Mouse (Mus musculus) CH12.LX (cell line): Measurements from ENCODE around the gene Smndc1.
A peak's percentile ranks its signal among the peaks of the same experiment; 100 is the strongest.

Source experiments
- CHD2 ChIP-seq: IDR thresholded peaks from 2 replicates; pipeline ENCODE4 v1.6.1; 2011; ENCODE audit warnings: low read length, improper control_type of control experiment
- CTCF ChIP-seq, 2 experiments: IDR thresholded peaks in 1 of 2; conservative IDR thresholded peaks in 1 of 2; 2 replicates each; pipeline ENCODE4 v1.5.1; 2011 to 2012; ENCODE audit warnings: low read depth in 2 of 2, low read length in 2 of 2, improper control_type of control experiment in 1 of 2, inconsistent platforms in 1 of 2, mild to moderate bottlenecking in 1 of 2, moderate library complexity in 1 of 2
- ELF1 ChIP-seq: IDR thresholded peaks from 2 replicates; pipeline ENCODE4 v1.6.1; 2014; ENCODE audit warnings: low read depth, mild to moderate bottlenecking, inconsistent platforms, low read length, improper control_type of control experiment
- EP300 ChIP-seq: IDR thresholded peaks from 2 replicates; pipeline ENCODE4 v1.6.1; 2011; ENCODE audit warnings: low read length, improper control_type of control experiment
- ETS1 ChIP-seq: conservative IDR thresholded peaks from 2 replicates; pipeline ENCODE4 v1.6.1; 2012; ENCODE audit warnings: low read depth, mild to moderate bottlenecking, inconsistent platforms, low read length, improper control_type of control experiment, moderate library complexity
- GABPA ChIP-seq: IDR thresholded peaks from 2 replicates; pipeline ENCODE4 v1.6.1; 2012; ENCODE audit warnings: low read depth, low read length, improper control_type of control experiment, inconsistent platforms; ENCODE audit not compliant: insufficient replicate concordance
- HCFC1 ChIP-seq: IDR thresholded peaks from 2 replicates; pipeline ENCODE4 v1.6.1; 2012; ENCODE audit warnings: low read depth, mild to moderate bottlenecking, inconsistent platforms, low read length, improper control_type of control experiment
- MAZ ChIP-seq: IDR thresholded peaks from 2 replicates; pipeline ENCODE4 v1.6.1; 2012; ENCODE audit warnings: low read depth, mild to moderate bottlenecking, inconsistent platforms, low read length, improper control_type of control experiment, moderate library complexity
- POLR2A ChIP-seq: IDR thresholded peaks from 2 replicates; pipeline ENCODE4 v1.6.1; 2011; ENCODE audit warnings: low read depth, mild to moderate bottlenecking, improper control_type of control experiment, low read length
- POLR2AphosphoS2 ChIP-seq: IDR thresholded peaks from 2 replicates; pipeline ENCODE4 v1.6.1; 2011; ENCODE audit warnings: low read depth, low read length, improper control_type of control experiment
- UBTF ChIP-seq: IDR thresholded peaks from 2 replicates; pipeline ENCODE4 v1.6.1; 2012; ENCODE audit warnings: low read depth, mild to moderate bottlenecking, inconsistent platforms, low read length, improper control_type of control experiment, moderate library complexity
- ZC3H11A ChIP-seq: IDR thresholded peaks from 2 replicates; pipeline ENCODE4 v1.6.1; 2012; ENCODE audit warnings: low read depth, mild to moderate bottlenecking, inconsistent platforms, low read length, improper control_type of control experiment
- ZNF384 ChIP-seq: IDR thresholded peaks from 2 replicates; pipeline ENCODE4 v1.6.1; 2012; ENCODE audit warnings: low read depth, low read length, improper control_type of control experiment, inconsistent platforms

DNA sequence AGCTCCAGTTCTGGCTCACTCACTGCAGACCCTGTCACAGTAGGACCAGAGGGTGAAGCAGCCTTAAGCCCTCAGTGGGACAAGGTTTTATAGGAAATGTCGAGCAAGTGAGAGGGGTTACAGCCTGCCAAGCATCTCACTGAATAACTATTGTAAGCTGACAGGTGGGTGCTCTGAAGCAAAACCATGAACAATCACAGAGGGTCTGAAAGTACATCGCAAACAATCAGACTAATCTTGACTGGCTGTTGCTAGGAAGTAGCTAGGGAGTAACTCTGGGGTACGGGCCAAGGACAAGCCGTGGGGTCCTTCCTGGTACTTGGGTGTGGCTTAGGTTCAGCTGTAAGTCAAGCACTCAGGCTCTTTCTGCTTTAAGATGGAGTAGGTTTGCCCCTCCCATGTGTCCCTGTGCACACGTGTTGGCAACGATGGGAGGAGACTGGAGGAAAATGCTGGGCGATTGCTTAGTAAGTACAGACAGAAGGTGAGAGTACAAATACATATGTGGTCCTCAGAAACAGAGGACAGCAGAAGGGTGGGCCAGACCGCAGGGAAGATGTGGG is 2.5 kb upstream of the Smndc1 start:
- TF ChIP-seq ETS1: no peak
- TF ChIP-seq ELF1: no peak
- no peak for TF ChIP-seq ZNF384
- TF ChIP-seq MAZ: no peak
- TF ChIP-seq CTCF (conservative IDR thresholded peaks at IDR 0.05 in 1 of 2, IDR thresholded peaks at IDR 0.05 in 1 of 2; ENCODE audit: low read depth in 2 of 2, low read length in 2 of 2): no peak
- TF ChIP-seq GABPA: no peak
- TF ChIP-seq POLR2A: peak; percentile 40
- TF ChIP-seq ZC3H11A: no peak
- TF ChIP-seq CHD2: no peak
- no peak for TF ChIP-seq UBTF
- no peak for TF ChIP-seq EP300
- no peak for TF ChIP-seq POLR2AphosphoS2
- no peak; the same call in 1 of the 2 replicates for TF ChIP-seq HCFC1
